Mouse (Mus musculus): ENCODE data around the gene Sult2b1.

GRCm38 (mm10) chr7:45793240-45793639, 8.8 kb upstream of the Sult2b1 start:
- TF ChIP-seq GATA1 (IDR thresholded peaks at IDR 0.05; ENCODE audit: low read length) (no peak), TAL1 (IDR thresholded peaks at IDR 0.05; ENCODE audit: low read length) (no peak)
